Mouse (Mus musculus): ENCODE measurements around the gene Rnf186.
A peak's percentile ranks its signal among the peaks of the same experiment; 100 is the strongest.

GRCm38 (mm10) chr4:139014793-139015192 lies 47.9 kb downstream of the Rnf186 start:
- TF ChIP-seq EP300 (optimal IDR thresholded peaks at IDR 0.05) (no peak), CTCF (IDR thresholded peaks at IDR 0.05; ENCODE audit: low read depth) (peak; percentile 62)

All from stomach, postnatal 0 days (tissue).